Mouse (Mus musculus): Measurements from ENCODE around the gene Olfr92. TPM values are rescaled to one million over a fixed set of nuclear protein-coding genes. Genes with fewer than 3 reads are reported as not detected.
"Not testable (repeated sequence)": the region's sequence is repeated elsewhere in the genome, so short reads cannot be mapped to it uniquely, and the experiment has no call there.

The Olfr92 gene
- total RNA-seq (2014; fragmentation: Nextera tagmentation) (not detected in 2 replicates), total RNA-seq (2017) (not detected in 2 replicates)

DNA sequence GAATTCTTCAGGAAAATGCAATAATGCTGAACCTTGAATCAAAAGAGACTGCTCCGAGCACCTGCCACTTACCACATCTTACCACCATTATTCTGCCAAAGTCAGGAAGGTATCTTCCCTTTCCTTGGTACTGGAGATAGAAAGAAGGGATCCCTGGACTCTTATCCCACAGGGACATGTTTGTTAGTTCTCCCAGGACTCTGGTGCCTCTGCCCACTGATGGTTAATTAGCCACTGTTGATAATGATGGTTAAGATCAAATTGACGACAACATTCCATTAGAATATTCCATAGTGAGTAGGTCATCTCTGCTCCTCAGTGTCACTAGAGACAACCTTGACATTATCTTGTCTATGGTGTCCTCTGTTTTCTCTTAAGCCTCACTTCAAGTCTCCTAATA lies at the start of gene Olfr92:
Olfr92 (minus strand) TSS at position 101 of the 400 bp plus-strand sequence.
- no peak for ATAC-seq (replicated peaks; ENCODE audit: low FRiP score, low TSS enrichment, poor library complexity, severe bottlenecking)

- ATAC-seq (replicated peaks; ENCODE audit: low FRiP score, low TSS enrichment, poor library complexity, severe bottlenecking): no peak
These were observed 41.5 kb upstream of the Olfr92 start, which contains the start of gene Olfr93 for GRCm38 (mm10) chr17:37161394-37161793. TSS of gene Olfr93 (minus strand) at chr17:37161494.

DNA sequence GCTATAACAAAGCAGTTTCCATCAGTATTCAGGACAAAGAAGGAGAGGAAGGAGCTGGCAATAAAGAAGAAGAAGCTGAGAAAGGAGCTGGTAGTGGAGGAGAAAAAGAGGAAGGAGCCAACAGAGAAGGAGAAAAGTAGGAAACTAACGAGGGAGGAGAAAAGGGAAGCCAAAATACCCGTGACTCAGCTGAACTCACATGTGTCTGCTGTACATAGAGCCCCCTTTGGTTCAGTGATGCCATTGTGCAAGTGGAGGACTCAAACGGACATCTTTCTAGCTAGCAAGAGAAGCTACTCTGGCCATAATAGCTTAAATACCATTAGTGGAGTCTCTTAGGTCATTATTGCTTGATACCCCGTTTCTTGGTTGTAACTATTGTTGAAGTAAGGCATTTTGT lies 11.5 kb upstream of the Olfr92 start:
- not testable (repeated sequence) for ATAC-seq (replicated peaks; ENCODE audit: low FRiP score, low TSS enrichment, poor library complexity, severe bottlenecking)

GRCm38 (mm10) chr17:37098178-37098577 lies 21.7 kb downstream of the Olfr92 start, which contains the start of gene Olfr91:
TSS of gene Olfr91 (minus strand) at chr17:37098278.
- ATAC-seq (replicated peaks; ENCODE audit: low FRiP score, low TSS enrichment, poor library complexity, severe bottlenecking): no peak

DNA sequence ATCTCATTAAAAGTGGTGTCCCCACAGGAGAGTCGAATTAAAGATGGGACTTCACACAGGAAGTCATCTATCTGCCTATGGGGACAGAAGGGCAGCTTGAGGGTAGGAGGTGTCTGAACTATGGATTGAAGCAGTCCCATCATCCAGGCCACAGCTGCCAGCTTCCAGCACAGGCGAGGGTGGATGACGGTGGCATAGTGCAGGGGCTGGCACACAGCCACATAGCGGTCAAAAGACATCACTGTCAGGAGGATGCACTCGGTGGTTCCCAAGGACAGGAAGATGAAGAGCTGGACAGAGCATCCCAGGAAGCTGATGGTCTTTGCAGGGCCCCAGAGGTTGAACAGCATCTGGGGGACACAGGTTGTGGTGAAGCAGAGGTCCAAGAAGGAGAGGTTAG lies 26.6 kb downstream of the Olfr92 start:
- no peak for ATAC-seq (replicated peaks; ENCODE audit: low FRiP score, low TSS enrichment, poor library complexity, severe bottlenecking)

GRCm38 (mm10) chr17:37092198-37092597 lies 27.7 kb downstream of the Olfr92 start:
- no peak for ATAC-seq (replicated peaks; ENCODE audit: low FRiP score, low TSS enrichment, poor library complexity, severe bottlenecking)

- no peak for ATAC-seq (replicated peaks; ENCODE audit: low FRiP score, low TSS enrichment, poor library complexity, severe bottlenecking)
These were observed 31.5 kb downstream of the Olfr92 start, which contains the start of gene Olfr90 for GRCm38 (mm10) chr17:37088399-37088798. TSS of gene Olfr90 (minus strand) at chr17:37088499.

DNA sequence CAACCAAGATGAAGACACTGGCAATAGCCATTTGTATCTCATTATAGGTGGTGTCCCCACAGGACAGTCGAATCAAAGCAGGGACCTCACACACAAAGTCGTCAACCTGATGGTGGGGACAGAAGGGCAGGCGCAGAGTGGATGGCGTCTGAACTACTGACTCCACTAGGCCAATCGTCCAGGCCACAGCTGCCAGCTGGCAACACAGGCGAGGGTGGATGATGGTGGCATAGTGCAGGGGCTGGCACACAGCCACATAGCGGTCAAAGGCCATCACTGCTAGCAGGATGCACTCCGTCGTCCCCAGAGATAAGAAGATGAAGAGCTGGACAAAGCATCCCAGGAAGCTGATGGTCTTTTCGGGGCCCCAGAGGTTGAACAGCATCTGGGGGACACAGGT lies 34.3 kb downstream of the Olfr92 start:
- no peak for ATAC-seq (replicated peaks; ENCODE audit: low FRiP score, low TSS enrichment, poor library complexity, severe bottlenecking)

DNA sequence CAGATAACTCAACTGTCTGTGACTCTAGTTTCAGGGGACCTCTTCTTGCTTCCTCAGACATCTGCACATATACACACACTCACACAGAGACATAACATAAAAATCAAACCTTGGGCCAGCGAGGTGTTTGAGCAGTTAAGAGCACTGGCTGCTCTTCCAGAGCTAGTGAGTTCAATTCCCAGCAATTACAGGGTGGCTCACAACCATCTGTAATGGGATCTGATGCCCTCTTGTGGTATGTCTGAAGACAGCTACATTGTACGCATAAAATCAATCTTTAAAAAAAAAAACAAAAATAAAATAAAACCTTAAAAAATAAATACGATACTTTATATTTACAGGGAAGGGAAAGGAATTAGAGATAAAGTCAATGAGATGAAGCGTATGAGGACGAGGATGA lies 35.3 kb downstream of the Olfr92 start:
- no peak for ATAC-seq (replicated peaks; ENCODE audit: low FRiP score, low TSS enrichment, poor library complexity, severe bottlenecking)

- peak; percentile 97 for ATAC-seq (replicated peaks; ENCODE audit: low FRiP score, low TSS enrichment, poor library complexity, severe bottlenecking)
These were observed 36.6 kb downstream of the Olfr92 start for GRCm38 (mm10) chr17:37083327-37083726.

DNA sequence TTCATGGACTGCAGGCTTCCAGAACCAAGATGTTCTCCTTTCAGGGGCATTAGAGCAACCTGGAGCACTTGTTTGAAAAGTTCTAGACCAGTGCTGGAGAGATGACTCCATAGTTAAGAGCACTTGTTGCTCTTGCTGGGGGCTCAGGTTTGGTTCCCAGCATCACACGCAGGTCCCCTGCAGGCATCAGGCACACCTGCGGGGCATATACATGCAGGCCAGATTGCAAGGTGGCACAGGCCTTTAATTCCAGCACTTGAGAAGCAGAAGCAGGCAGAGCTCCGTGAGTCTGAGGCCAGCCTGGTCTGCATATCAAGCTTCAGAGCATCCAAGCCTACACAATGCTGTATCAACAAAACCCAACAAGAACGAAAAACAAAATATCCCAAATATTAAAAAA lies 38.2 kb downstream of the Olfr92 start:
- ATAC-seq (replicated peaks; ENCODE audit: low FRiP score, low TSS enrichment, poor library complexity, severe bottlenecking): no peak

- ATAC-seq (replicated peaks; ENCODE audit: low FRiP score, low TSS enrichment, poor library complexity, severe bottlenecking): no peak
These were observed 39.8 kb downstream of the Olfr92 start for GRCm38 (mm10) chr17:37080119-37080518.

GRCm38 (mm10) chr17:37078990-37079389 lies 40.9 kb downstream of the Olfr92 start:
- no peak for ATAC-seq (replicated peaks; ENCODE audit: low FRiP score, low TSS enrichment, poor library complexity, severe bottlenecking)

DNA sequence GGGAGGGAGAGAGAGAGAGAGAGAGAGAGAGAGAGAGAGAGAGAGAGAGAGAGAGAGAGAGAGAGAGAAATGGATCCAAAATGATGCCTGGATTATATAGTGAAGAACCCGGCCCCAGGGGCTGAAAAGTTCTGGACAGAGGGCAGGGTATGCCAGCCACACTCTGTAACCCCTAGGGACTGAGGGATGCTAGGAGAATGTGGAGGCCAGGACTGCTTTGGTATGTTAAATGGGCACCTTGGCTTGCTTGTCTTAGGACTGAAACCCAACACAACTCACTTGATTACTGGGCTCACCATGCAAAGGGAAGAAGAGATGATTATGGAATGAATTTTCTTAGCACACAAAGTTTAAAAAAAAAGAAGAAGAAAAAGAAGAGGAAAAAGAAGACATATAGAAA lies 41.7 kb downstream of the Olfr92 start:
- ATAC-seq (replicated peaks; ENCODE audit: low FRiP score, low TSS enrichment, poor library complexity, severe bottlenecking): no peak

GRCm38 (mm10) chr17:37075766-37076165 lies 44.1 kb downstream of the Olfr92 start:
- ATAC-seq (replicated peaks; ENCODE audit: low FRiP score, low TSS enrichment, poor library complexity, severe bottlenecking): no peak

GRCm38 (mm10) chr17:37075181-37075580 lies 44.7 kb downstream of the Olfr92 start:
- ATAC-seq (replicated peaks; ENCODE audit: low FRiP score, low TSS enrichment, poor library complexity, severe bottlenecking): no peak

DNA sequence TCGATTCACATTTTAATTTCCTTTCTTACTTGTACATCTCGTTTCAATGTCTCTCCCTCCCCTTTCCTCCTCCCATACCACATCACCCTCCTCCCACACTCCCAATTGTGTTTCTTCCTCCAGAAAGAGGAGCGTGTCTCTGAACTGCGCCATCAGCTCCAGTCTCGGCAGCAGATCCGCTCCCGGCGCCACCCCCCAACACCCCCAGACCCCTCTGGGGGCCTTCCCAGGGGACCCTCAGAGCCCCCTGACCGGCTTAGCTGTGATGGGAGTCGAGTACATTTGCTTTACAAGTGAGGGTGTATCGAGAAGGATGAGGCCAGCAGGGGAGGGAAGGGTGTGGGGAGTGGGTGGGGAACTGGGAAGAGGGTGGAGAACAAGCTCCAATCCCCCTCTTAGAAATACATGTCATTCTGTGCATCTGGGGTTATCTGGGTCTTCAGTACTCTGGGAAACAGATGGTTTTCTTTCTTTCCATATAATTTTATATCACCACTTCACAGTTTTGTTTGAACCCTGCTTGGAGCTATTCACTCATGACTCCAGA lies 47.1 kb downstream of the Olfr92 start:
- no peak for ATAC-seq (replicated peaks; ENCODE audit: low FRiP score, low TSS enrichment, poor library complexity, severe bottlenecking)

GRCm38 (mm10) chr17:37072080-37072729 lies 47.7 kb downstream of the Olfr92 start:
- ATAC-seq (replicated peaks; ENCODE audit: low FRiP score, low TSS enrichment, poor library complexity, severe bottlenecking): no peak

- no peak for ATAC-seq (replicated peaks; ENCODE audit: low FRiP score, low TSS enrichment, poor library complexity, severe bottlenecking)
These were observed 49.8 kb downstream of the Olfr92 start for GRCm38 (mm10) chr17:37070121-37070520.

GRCm38 (mm10) chr17:37067861-37068260 lies 52.0 kb downstream of the Olfr92 start:
- ATAC-seq (replicated peaks; ENCODE audit: low FRiP score, low TSS enrichment, poor library complexity, severe bottlenecking): no peak

GRCm38 (mm10) chr17:37065993-37066392 lies 53.9 kb downstream of the Olfr92 start:
- ATAC-seq (replicated peaks; ENCODE audit: low FRiP score, low TSS enrichment, poor library complexity, severe bottlenecking): no peak

All from megakaryocyte-erythroid progenitor cell, adult 5-6 weeks (primary cell).